Mouse (Mus musculus) small intestine, adult 2 months (tissue): ENCODE measurements around the gene 9030624G23Rik. TPM values are rescaled to one million over a fixed set of nuclear protein-coding genes. Genes with fewer than 3 reads are reported as not detected.
"Not testable (repeated sequence)": the region's sequence is repeated elsewhere in the genome, so short reads cannot be mapped to it uniquely, and the experiment has no call there.

Experiments used
- H3K27ac ChIP-seq: fragments of 200-500 bp; 2 replicates; pipeline ENCODE4 v1.5.1; 2012; ENCODE audit warnings: low read depth, low read length, control low read depth, inconsistent platforms; ENCODE audit not compliant: insufficient read depth
- H3K27me3 ChIP-seq: fragments of 200-500 bp; 2 replicates; pipeline ENCODE4 v1.6.1; 2012; ENCODE audit warnings: mild to moderate bottlenecking, moderate library complexity, low read length, inconsistent platforms; ENCODE audit not compliant: control insufficient read depth, insufficient read depth
- H3K36me3 ChIP-seq: fragments of 200-500 bp; 2 replicates; pipeline ENCODE4 v1.6.1; 2012; ENCODE audit warnings: mild to moderate bottlenecking, low read length, control low read depth, inconsistent platforms; ENCODE audit not compliant: control insufficient read depth, insufficient read depth
- H3K4me1 ChIP-seq: fragments of 200-500 bp; 2 replicates; pipeline ENCODE4 v1.6.1; 2012; ENCODE audit warnings: low read length, inconsistent platforms, mixed read lengths; ENCODE audit not compliant: control insufficient read depth, insufficient read depth, insufficient read length
- H3K4me3 ChIP-seq: fragments of 200-500 bp; 2 replicates; pipeline ENCODE4 v1.5.1; 2012; ENCODE audit warnings: low read depth, mild to moderate bottlenecking, control low read depth, inconsistent platforms, low read length, moderate library complexity
- WGBS: fragments of 180-500 bp; shearing (Covaris S2); methylation state at CpG from one replicate; pipeline ENCODE4 v1.1.7; 2018; 5-methylcytosine and 5-hydroxymethylcytosine counted together
- polyA plus RNA-seq: library from polyadenylated mRNA; depleted of rRNA; stranded (reverse); fragments of >200 nt; gene quantifications from 2 replicates; pipeline ENCODE4 v1.2.3, GENCODE M21; 2012; rRNA removed

Gene 9030624G23Rik
- polyA plus RNA-seq = 0.04 and 0.19 TPM in 2 replicates

- not testable (repeated sequence) for H3K4me1 ChIP-seq, H3K27ac ChIP-seq, H3K36me3 ChIP-seq, H3K27me3 ChIP-seq
- WGBS = 4% methylated on average over 39 of the region's 39 CpGs
- H3K4me3 ChIP-seq = peak within 1 kb of the TSS; percentile 71
Measured at GRCm38 (mm10) chr12:24097108-24097520, at the start of gene 9030624G23Rik. Gene 9030624G23Rik (minus strand): TSS chr12:24097246.

- H3K27me3 ChIP-seq, H3K4me3 ChIP-seq, H3K4me1 ChIP-seq, H3K36me3 ChIP-seq, H3K27ac ChIP-seq: not testable (repeated sequence)
- 85% methylated on average over 2 of the region's 5 CpGs for WGBS
Measured at GRCm38 (mm10) chr12:24083096-24083495, 13.9 kb downstream of the 9030624G23Rik start.
